Mouse (Mus musculus) brain, embryonic 14.5 days (tissue): ENCODE measurements at regions not wholly inside any gene's neighbourhood (a gene's known extent, or its start where the extent isn't known, plus 50 kb on each side); places are given as distances from the start of the nearest gene placed in this dataset.

Experiments
- CTCF ChIP-seq: fragments of 200-500 bp; IDR thresholded peaks from 2 replicates; pipeline ENCODE4 v1.5.1; 2012; ENCODE audit warnings: inconsistent platforms, mild to moderate bottlenecking, moderate library complexity, borderline replicate concordance; ENCODE audit not compliant: insufficient read depth, insufficient read length; ENCODE audit errors: extremely low read depth
- POLR2A ChIP-seq: fragments of 200-500 bp; IDR thresholded peaks from 2 replicates; pipeline ENCODE4 v1.6.1; 2012; ENCODE audit warnings: mild to moderate bottlenecking, inconsistent platforms, borderline replicate concordance; ENCODE audit not compliant: poor library complexity, insufficient read depth, insufficient read length, severe bottlenecking; ENCODE audit errors: extremely low read depth

- no peak for TF ChIP-seq CTCF
- TF ChIP-seq POLR2A, result no peak
These were observed 63.7 kb upstream of the Gm49339 start for GRCm38 (mm10) chr10:51416723-51417122.
